Mouse (Mus musculus) E14TG2a.4 (cell line): ENCODE results near the gene Med13l.

Experiments used
- CTCF ChIP-seq: conservative IDR thresholded peaks from 2 replicates; pipeline ENCODE4 v1.5.1; 2014; ENCODE audit warnings: low read length
- NANOG ChIP-seq: IDR thresholded peaks from 2 replicates; pipeline ENCODE4 v1.6.1; 2014; ENCODE audit warnings: borderline replicate concordance, low read length, mixed read lengths
- POU5F1 ChIP-seq: IDR thresholded peaks from 2 replicates; pipeline ENCODE4 v1.6.1; 2014; ENCODE audit warnings: low read length, borderline replicate concordance

GRCm38 (mm10) chr5:118760986-118761385 lies 200.5 kb downstream of the Med13l start:
- TF ChIP-seq CTCF (no peak), POU5F1 (no peak), NANOG (no peak)
